Mouse (Mus musculus) bone marrow macrophage, adult 2 months (primary cell): Measurements from ENCODE around the gene Me1.

Experiments
- CTCF ChIP-seq: IDR thresholded peaks from 2 replicates; pipeline ENCODE4 v1.5.1; 2012; ENCODE audit warnings: low read depth, mild to moderate bottlenecking, low read length, moderate library complexity
- POLR2A ChIP-seq: IDR thresholded peaks from 2 replicates; pipeline ENCODE4 v1.6.1; 2012; ENCODE audit warnings: mild to moderate bottlenecking, low read depth, low read length, borderline replicate concordance

DNA sequence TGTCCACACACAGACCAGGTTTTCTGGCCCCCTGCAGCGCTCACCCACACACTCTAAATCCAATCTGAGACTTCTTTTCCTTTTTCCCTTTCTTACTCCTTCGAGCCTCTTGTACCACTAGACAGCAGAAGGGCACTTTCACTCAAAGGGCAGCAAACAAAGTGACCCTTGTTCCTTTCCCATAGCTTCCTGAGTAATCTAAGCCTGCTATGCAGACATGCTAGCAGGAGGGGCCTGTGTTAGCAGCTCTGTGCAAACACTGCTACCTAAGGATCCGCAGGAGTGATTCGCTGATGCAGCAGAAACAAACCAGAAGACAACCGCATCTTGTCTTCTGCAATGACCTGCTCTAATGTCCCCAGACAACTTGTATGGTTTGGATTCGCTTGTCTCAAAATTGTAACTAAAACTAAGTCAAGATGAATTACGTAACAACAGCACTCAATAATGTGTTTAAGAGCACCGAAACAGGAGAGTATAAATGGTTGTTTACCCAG lies 12.0 kb downstream of the Me1 start:
- TF ChIP-seq CTCF, result no peak
- TF ChIP-seq POLR2A, result no peak
